Mouse (Mus musculus): ENCODE data around the gene Ninj1.

Ninj1 gene

DNA sequence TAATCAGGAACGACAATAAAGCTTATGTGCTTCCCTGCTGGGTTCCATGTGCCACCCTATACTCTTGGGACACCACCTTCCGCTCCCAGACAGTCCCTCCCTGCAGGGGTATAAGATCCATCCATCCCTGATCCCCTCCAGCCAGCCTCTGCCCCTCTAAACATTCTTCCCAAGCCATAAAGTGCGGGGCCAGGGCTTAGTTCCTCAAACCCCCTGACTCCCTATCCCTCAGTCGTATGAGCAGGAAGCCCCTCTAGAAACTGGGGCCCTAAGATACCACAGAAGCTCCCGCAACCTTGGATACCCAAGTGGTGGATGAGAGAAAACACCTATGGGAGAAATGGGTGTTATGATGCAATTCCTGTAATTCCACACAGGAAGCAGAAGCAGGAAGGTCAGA lies 8.9 kb downstream of the Ninj1 start:
- no peak for DNase-seq (ENCODE audit: low spot score in 2 of 2)

DNA sequence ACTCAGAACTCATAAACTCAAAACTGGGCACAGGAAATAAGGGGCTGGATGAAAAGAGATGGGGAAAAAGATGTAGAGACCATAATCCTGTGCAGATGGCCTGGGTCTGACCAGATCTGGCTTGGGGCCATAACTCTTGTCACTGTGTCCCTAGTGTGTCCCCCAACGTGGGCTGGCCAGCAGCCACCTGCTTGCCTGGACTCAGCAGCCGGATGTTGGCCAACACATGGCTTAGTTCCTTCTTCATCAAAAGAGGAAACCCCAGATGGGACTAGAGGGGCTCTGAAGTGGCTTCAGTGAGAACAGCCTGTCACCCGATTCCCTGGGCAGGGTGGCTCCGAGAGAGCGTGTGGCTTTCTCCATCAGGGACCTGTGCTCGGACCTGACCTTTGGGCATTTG lies 9.5 kb downstream of the Ninj1 start:
- no peak for DNase-seq (ENCODE audit: low spot score in 2 of 2)

DNA sequence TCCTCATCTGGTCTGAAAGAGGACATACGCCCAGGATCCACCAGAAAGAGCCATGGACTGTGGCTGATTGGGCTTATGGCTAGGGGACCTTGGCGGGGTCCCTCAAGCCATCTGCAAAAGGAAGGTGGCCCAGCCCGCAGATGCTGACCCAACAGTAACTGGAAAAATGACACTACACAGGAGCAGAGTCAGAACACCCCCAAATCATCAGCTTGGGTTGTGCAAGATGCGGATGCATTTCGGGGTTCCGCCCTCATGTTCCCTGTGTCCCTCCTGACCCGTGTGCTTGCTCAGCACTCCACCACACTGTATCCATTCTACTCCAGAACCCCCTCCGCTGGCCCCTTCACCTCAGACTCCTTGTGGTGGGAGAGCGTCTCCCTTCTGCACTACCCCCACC lies 11.4 kb downstream of the Ninj1 start:
- no peak for DNase-seq (ENCODE audit: low spot score in 2 of 2)

DNA sequence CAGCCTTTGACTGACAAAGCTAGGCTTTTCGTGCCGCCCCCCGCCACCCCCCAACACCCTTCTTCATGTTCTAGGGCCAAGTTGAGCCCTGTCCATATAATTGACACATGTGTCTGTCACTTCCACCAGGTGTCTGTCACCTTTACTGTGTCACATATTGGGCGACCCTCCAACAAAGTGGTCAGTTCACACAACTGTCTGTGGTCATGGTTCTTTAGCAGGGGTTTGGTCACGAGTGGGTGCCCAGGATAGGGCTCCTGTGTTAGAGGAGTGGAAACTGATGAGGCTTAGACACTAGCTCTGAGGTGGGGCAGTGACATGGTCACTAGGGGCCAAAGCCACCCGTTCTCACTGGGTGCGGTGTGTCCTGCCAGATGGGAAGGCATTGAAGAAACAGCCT lies 12.6 kb downstream of the Ninj1 start:
- DNase-seq (ENCODE audit: low spot score in 2 of 2) = no peak

DNA sequence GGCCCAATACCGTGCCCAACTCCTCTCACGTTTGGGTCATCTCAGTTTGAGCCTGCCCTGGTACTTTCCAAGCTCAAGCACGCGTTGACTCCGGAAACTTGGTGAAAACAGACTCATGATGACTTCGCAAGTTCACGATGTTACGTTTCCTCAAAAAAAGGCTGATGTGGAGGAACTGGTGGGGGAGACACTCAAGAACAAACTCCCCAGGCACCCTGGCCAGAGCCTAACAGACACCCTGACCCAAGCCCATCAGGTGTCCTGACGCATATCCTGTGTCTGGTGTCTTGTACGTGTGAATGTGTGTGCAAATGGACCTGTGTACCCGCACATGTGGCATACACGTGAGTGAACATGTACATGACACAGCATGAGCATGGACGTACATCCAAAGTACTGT lies 13.4 kb downstream of the Ninj1 start:
- no peak for DNase-seq (ENCODE audit: low spot score in 2 of 2)

DNA sequence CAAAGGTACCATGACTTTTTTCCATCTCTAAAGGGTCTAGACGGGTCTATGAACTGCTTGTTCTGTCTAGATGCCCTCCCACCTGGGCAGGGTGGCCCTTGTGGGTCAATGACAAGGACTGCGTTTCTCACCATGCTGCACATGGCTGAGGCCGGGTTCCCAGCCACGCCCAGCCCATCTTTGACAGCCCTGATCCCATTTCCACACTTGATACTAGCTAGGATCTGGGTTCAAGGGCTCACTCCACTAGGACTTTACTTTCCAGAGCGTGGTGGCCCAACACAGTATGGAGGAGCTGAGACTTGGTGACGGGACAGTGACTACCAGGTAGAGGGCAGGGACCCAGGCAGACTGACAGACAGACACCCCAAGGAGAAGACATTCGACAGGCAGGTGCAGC lies 15.3 kb downstream of the Ninj1 start:
- DNase-seq (ENCODE audit: low spot score in 2 of 2) = no peak

DNA sequence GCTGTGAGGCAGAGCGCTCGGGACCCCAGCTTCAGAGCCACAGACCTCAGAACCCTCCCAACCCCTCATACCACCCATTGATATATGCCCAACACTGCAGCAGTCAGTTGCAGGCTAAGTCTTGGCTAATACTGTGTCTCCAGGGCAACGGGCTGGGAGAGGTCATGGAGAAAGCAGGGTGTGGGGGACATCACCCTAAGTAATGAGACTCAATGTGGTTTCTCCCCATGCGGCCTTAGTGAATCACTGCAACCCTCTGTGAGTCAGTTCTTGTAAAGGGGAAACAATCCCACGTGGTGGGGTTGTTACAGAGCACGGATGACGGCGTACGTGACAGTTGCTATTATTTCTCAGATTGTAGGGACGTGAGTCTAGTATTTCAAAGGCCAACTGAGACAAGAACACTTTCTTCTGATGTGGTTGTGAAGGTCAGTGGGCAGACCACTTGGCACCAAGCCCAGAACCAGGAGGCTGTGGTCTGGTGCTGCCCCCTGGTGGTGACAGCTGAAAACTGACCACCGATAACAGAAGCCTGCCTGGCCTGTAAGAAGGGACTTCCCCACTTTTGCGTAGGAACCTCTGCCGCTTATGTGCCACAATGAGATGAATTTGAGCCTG lies 18.2 kb downstream of the Ninj1 start:
- DNase-seq (ENCODE audit: low spot score in 2 of 2) = peak; percentile 75 to 78

DNA sequence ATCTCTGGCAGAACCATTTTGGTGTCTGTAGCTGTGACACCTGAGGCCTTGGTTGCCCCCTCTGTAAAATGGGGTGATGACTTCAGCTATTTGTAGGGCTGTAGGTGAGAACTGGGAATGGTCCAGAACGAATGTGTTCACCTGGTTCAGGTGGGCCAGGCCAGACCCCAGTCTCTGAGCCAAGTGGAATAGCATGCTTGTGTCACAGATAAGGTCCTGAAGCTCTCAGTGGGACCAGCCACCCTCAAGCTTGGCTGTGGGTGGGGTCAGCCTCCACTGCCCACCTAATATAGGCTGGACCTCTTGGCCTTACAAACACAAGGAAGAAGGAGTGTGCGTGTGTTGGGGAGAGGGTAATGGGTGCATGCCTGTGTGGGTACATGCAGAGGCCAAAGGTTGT lies 19.1 kb downstream of the Ninj1 start:
- DNase-seq (ENCODE audit: low spot score in 2 of 2) = no peak

DNA sequence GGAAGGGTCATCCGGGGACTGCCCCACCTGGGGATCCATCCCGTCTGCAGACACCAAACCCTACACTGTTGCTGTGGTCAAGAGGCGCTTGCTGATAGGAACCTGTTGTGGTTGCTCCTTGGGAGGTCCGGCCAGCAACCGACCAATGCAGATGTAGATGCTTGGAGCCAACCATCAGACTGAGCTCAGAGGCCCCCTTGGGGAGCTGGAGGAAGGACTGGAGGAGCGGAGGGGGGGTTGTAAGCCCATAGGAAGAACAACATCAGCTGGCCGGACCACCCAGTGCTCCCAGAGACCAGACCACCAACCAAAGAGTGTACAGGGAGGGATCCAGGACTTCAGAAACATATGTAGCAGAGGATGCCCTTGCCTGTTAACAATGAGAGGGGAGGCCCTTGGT lies 22.0 kb downstream of the Ninj1 start:
- no peak for DNase-seq (ENCODE audit: low spot score in 2 of 2)

DNA sequence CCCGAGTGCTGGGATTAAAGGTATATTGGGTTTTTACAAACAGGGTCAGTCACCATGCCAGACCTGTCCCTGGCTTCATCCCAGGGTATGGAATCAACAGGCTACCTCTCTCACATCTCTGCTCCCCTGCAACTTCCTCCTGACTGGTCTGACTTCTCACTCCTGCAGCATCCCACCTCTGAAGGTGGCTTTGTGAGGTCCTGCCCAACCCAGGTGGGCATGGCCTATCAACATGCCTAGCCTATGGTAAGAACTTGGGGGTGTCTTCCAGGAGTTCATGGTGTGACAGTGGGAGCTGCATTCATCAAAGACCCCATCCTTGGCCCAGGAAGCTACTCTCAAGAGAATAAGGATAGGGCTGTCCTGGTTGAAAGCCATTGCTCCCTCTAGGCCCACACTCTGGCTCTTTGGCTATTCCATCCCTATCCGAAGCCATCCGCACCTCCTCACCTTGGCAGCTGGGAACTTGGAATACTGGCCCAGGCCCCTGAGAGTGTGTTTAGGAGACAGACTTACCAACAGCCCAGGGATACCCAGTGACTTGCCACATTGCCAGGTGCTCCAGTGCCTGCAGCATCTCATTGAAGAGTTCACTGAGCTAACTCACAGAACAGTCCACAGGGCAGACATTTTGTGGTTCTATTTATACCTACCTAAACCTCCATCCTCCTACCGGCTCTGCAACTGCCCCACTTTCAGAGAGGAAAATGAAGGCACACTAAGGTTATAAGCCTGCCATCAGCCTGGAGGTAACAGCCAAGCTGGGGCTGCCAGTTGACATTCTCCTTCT lies 25.6 kb downstream of the Ninj1 start:
- no peak for DNase-seq (ENCODE audit: low spot score in 2 of 2)

DNA sequence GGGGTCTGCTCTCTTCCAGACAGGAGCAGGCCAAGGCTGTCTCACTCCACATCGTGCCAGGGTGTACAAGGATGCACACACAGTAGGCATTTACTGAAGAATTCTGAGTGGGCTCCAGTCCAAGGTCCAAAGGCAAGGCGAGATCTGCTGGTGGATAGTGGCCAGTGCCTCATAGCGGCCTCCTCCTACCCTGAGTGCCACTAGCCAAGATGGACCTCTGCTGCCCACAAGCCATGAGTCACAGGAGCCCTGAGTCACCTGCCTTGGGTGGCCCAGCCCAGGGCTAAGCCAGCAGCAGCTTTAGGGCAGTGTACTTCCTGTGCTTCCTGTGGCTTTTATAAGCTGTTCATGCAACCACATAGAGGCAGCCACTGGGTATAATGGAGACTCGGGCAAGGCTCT lies 26.2 kb downstream of the Ninj1 start:
- DNase-seq (ENCODE audit: low spot score in 2 of 2) = no peak

DNA sequence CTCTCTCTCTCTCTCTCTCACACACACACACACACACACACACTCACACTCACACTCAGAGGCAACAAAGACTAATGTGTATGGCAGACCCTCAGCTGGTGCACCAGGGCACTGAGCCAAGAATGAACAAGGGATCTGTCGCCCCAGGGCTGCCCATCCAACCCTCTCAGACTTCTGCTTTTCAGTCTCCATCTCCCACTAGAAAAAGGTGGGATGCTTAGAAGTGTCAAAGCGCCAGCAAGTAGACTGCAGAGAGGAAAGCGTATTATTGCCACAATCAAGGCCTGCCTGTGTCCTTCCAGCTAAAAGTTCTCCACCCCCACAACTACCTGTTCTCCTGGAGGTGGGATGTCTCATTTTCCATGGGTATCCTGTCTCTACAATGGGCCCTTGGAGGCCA lies 27.2 kb downstream of the Ninj1 start:
- no peak for DNase-seq (ENCODE audit: low spot score in 2 of 2)

DNA sequence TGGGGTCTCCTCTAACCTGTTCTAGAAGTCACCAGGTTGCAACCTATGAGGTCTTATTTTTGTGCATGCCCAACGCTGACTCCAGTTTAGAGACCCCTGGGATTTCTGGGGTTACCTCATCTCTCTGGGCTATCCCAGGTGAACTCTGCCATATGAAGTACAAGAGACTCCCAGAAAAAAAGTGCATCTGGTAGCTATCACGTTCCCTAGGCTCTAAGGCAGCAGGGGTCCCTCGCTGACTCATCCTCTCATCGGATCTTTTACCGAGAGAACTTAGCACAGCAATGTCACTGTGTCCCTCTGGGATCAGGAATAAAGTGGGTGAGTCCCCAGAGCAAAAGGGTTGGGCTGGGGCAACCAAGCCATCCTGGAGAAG lies 27.8 kb downstream of the Ninj1 start:
- no peak for DNase-seq (ENCODE audit: low spot score in 2 of 2)

DNA sequence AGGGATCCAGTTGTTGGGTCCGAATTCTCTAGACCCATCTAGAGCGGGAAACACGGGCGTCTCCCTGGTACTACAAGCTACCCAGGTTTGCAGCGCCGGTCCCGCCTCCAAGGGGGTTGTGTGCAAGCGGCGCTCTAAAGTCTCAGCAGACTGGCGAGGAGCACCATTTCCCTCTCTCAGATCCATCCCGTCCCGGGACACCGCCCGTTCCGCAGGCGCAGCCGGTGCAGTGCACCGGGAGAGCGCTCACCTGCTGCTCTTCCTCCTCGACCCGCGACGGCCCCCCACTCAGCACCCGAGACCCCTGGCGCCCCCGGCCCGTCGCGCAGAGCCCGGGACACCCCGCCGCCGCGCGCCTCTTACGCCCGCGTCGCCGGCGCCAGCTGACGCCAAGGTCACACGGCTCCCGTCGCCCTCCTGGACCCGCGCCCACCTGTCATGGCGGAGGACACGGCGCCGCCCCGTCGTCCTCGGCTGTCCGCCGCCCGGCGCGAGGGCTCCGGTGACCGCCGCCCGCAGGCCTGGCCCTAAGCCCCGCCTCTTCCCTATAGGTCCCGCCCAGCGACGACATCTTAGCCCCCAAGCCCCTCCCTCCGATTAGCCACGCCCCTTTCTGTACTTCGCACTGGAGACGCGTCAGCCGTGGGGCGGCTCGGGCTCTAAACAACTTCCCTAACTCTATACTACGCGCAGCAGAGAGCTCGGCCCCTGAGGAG lies 28.4 kb downstream of the Ninj1 start, which contains the start of gene Card19:
Gene Card19, minus strand, starts transcription at position 534 of the 716 bp plus-strand sequence.
- DNase-seq (ENCODE audit: low spot score in 2 of 2) = peak; percentile 83 to 88

DNA sequence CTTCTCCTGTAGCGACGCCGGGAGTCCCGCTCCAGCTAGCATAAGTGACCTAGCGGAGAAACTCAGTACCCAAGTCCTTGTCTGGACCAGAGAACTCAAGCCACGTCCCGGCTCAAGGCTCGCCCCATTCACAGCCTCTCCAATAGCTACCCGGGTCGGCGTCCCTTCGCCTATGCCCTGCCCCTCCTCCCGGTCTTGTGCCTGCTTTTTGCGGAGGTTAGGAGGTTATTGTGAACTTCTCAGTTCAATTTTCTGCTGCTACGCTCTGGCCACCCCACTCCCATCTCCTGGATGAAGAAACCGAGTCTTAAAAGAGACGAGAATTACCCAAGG lies 28.9 kb downstream of the Ninj1 start:
- no peak for DNase-seq (ENCODE audit: low spot score in 2 of 2)

DNA sequence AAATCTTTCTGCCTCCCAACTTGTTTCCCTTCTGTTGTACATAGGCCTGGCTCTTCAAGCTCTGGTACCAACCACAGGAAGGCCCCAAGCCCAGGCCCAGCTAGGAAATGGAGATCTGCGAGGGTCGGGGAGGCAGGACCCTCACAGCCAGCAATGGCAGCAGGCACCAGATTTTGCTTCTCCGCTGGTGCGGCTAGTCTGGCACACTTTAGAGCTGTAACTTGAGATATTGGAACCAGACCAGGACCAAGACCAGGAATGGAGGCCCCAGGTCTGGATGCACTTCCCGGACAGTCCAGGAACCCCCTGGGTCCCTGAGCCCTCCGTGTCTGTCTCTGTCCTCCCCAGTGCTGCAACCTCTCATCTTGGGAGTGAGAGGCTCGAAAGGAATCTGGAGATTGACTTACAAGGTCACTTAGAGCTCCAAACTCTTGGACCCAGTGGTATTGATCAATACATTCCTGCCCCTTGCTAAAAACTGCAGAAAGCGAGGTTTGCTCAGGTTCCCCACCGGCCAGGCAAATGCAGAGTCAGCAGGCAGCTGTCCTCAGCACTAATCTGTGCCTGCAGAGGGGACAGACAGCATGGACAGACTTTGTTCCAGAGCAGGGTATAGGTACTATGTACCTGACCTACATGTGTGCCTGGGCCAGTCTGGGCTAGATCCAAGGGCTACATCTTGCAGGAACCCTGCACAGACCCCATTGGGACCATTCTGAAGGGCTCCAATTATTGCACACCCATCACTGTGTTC lies 29.7 kb downstream of the Ninj1 start:
- no peak for DNase-seq (ENCODE audit: low spot score in 2 of 2)

DNA sequence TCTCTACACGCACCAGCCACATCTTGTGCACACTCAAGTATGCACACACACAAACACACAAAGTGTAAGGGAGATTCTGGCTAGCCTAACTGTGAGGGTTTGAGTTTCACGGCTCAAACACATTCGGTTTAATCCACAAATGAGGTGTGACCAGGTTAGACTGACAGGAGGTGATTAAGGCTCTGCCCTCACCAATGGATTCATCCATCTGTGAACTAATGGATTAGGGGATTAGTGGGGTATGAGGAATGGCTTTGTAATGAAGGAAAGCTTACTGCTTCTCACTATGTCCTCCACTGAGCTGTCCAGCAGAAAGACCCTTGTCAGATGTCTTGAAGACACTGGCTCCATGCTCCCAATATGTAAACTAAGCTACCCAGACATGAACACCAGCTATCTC lies 31.4 kb downstream of the Ninj1 start:
- no peak for DNase-seq (ENCODE audit: low spot score in 2 of 2)

DNA sequence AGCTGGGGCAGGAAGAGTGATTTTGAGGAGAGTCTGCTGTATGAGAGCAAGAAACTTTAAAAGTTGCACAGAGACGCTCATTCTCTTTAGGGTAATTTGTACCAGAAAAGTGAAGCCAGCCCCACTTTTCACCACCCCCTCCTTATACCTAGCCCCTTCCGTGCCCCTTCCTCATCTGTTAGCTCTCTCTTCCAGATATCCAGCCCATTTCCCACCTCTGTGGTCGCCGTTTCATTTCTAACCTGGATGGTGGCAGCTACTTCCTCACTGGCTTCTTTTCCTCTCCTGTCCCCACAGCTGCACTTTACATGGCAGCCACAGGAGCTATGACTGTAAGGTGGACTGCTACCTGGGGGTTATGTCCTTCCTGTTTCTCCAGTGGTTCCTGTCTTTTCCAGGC lies 32.1 kb downstream of the Ninj1 start:
- DNase-seq (ENCODE audit: low spot score in 2 of 2) = no peak

DNA sequence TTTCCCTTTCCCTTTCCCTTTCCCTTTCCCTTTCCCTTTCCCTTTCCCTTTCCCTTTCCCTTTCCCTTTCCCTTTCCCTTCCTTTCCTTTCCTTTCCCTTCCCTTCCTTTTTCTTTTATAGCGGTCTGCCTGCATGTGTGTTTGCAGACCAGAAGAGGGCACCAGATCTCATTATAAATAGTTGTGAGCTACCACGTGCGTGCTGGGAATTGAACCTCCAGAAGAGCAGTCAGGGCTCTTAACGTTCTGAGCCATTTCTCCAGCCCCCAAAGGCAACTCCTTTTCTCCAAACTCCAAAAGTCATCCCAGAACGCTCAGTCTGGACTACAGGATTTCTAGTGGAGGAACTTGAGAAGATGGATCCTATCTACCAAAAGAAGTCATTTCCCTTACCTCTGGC lies 33.6 kb downstream of the Ninj1 start:
- DNase-seq (ENCODE audit: low spot score in 2 of 2) = no peak

DNA sequence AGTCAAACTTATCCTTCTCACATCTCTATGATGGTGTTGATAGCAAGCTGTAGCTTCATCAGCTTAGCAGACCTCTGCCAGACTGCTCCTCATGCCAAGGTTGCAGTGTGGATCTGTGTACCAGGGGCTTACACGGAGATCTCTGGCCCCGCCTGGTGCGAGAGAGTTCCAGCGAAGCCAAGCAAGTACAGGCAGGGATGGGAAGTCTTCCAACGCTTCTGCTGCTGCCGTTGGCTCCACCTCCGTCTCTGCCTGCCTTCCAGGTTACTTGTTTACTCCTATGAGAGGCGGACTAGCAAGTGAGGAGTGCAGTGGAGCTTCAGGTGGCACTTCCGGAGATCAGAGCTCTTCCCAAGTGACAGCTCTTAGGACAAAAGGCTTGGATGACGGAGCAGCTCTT lies 37.0 kb downstream of the Ninj1 start:
- no peak for DNase-seq (ENCODE audit: low spot score in 2 of 2)

DNA sequence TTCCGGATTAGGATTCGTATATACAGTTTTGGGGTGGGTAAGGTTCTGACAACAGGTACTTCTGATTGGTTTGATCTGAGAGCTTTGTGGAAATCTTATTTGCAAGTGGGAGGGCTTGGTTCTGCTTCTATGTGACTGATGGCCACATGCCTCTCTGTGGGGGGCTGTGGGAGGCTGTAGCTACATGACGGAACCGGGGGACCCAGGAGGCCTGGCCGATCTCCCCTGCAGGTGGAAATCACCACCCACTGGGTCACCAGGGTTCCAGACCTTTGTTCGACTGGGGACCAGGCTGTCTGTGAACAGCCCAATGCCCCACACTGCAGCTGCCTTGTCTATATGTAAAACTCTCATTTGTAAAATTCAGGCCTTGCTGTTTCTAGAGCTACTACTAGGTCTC lies 37.4 kb downstream of the Ninj1 start:
- no peak for DNase-seq (ENCODE audit: low spot score in 2 of 2)

DNA sequence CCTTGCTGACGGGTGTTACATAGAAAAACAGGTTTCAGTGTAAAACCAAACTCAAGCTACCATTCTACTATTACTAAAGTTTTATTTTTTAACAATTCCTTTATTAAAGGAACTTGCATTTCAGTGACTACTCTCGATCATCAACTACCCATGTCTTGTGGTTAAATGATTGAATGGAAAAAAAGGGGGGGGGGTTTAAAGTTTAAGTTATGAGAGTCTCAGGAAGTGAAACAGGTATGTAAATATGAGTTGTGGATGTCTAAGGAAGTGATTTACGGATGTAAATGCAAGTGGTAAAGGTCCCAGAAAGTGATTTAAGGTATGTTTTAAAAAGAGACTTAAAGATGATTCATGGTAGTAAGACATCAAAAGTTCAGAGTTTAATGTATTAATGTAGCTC lies 37.9 kb downstream of the Ninj1 start:
- DNase-seq (ENCODE audit: low spot score in 2 of 2) = no peak

DNA sequence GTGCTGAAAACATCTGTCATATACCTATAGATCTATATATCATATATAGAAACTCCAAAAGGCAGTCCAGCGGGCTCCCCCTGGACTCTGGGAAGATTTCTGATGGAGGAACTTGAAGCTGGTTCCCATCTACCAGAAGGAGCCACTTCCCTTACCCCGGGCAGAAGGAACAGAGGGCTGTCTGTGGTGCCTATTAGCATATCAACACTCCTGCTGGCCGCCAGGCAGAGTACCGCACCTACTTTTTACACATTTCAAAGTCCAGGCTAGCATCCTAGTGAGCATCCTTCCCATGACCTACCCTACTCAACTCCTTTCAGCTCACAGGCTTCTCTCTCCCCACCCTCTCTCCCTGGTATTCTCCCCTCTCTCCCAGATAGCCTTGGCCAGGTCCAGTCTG lies 38.3 kb downstream of the Ninj1 start:
- no peak for DNase-seq (ENCODE audit: low spot score in 2 of 2)

Data from frontal cortex, postnatal 14 days (tissue).